ENCODE assay signal across 7 mouse cellular contexts in the genomic region with DNA sequence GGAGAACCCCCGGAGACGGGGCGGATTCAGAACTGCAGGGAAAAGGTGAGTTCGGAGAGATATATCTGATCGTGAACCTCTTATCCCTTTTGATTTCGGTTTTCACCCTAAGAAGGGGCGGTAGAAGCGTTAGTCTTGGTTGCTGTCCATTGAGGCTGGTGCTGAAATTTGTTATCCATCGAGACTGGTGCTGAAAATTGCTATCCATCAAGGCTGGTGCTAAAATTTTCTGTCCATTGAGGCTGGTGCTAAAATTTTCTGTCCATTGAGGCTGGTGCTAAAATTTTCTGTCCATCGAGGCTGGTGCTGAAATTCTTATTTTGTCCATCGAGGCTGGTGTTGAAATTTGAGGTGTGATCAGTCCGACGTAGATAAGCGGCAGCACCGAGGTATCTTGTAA.
DNase-seq lines count a peak whose midpoint lies in the region.
"Not testable (repeated sequence)": the region's sequence is repeated elsewhere in the genome, so short reads cannot be mapped to it uniquely, and the experiment has no call there.

No protein-coding gene starts in this region.

- intact Hi-C loops in heart, postnatal 10 days (cut with DNase I), result not testable (repeated sequence)

- DNase-seq in adrenal gland, adult (ENCODE audit: inconsistent age in 2 of 2, low spot score in 1 of 2), result peak; percentile 3 to 43
- DNase-seq in adrenal gland, postnatal 14 days, result peak; percentile 32
- DNase-seq in heart, postnatal 10 days, result peak; percentile 18 to 44
- peak; percentile 27 for DNase-seq in kidney, postnatal 10 days
- peak; percentile 51 to 57 for DNase-seq in kidney, postnatal 4 days
- peak; percentile 1 for DNase-seq in ovary, postnatal 10 days (ENCODE audit: low spot score)
- peak; percentile 11 for DNase-seq in ovary, postnatal 36 days (ENCODE audit: low spot score)

Comparison
In these comparisons a context has a peak if more than half of its experiments do, and no peak if none do; other contexts are left out.
1. Peak in every context shown above with its lines: DNase-seq.
2. DNase-seq: peak in every context shown above with its lines; median percentile 54 in kidney, postnatal 4 days; 32 in adrenal gland, postnatal 14 days; 31 in heart, postnatal 10 days; 27 in kidney, postnatal 10 days; 23 in adrenal gland, adult; 11 in ovary, postnatal 36 days; 1 in ovary, postnatal 10 days.